Mouse (Mus musculus): ENCODE results near the gene Dclk2. TPM values are rescaled to one million over a fixed set of nuclear protein-coding genes. Genes with fewer than 3 reads are reported as not detected.

Dclk2 gene
- total RNA-seq, 1 experiment from 2014 or later: 7.3 TPM

DNA sequence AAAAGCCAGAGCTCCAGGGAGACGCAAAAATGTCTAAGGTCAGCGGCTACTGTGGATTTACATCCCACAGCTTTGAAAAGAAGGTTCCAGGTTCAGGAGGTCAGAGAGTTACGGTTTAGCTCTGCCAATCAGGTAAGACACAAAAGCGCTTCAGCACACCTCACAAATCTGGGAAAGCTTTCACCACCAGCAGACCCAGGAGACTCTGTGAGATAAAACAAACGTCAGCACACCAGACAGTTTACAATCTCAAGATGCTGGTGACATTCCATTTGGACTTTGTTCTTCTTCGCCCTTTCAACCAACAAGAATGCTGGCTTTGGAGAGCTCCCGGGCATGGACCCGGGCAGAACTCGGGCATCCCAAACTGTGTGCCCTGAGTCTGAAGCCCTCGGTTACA lies 100.3 kb downstream of the Dclk2 start:
- ATAC-seq (replicated peaks in 1 of 2; ENCODE audit: insufficient read depth in 1 of 2, low FRiP score in 2 of 2, low TSS enrichment in 1 of 2, low read depth in 1 of 2, poor library complexity in 2 of 2, severe bottlenecking in 2 of 2): no peak

DNA sequence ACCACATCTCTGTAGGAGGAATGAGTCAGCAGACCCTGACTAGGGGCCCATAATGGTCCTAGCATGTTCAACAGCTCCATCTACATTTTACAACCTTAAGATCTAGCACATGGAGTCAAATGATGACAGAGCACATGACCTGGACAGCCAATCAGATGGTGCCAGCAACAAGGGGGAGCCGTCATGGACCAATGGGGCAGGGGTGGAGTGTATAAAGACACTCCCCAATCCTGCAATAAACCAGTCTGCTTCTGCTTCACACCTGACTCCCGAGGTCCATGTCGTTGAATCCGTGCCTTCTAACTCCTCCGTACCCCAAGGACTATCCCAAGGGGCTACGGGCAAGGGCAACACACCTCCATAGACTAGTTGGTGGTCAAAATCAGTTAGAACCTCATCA lies 101.3 kb downstream of the Dclk2 start:
- no peak for ATAC-seq (replicated peaks in 1 of 2; ENCODE audit: insufficient read depth in 1 of 2, low FRiP score in 2 of 2, low TSS enrichment in 1 of 2, low read depth in 1 of 2, poor library complexity in 2 of 2, severe bottlenecking in 2 of 2)

DNA sequence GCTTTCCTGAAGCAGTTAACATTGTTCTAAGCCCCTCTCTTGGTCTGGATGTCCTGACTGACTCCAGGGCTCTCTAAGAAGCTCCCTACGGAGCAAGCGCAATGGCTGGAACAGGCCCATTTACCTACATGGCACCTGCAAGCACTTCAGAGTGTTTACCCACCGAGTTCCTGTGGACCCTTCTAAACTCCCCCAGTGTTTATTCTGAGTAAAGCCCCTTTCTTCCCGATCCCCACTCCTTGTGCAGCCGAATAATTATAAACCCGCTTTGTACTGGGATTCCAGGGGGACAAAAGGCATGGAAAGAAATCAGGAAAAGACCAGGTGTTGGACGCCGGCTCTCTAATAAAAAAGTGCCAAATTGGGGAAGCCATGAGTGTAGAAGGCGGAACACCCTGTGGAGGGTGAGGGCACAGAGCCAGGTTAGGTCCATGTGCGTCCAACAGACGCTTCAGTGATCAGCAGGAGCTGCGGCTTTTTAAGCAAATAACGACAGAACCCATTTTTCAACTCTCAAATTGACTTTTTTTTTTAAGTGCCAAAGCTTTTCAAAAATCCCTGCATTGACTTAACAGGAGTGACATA lies 102.6 kb downstream of the Dclk2 start:
- ATAC-seq (replicated peaks in 1 of 2; ENCODE audit: insufficient read depth in 1 of 2, low FRiP score in 2 of 2, low TSS enrichment in 1 of 2, low read depth in 1 of 2, poor library complexity in 2 of 2, severe bottlenecking in 2 of 2): no peak

DNA sequence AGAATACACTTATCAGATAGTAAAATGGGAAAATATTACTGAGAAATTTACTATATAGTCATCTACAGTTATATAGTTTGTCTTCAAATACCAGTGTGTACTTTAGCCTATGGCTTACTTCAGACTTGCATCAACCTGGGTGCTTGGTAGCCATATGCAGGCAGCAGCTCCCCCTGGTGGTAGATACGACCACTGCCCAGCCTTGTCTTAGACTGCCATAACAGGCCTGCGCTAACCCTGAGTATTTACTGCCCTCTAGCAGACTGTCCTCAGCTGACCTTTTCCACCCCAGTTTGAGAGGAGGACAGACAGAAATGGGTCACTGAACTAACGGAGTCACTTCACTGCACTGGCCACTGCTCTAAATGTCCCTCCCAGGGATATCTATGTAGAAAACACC lies 108.0 kb downstream of the Dclk2 start:
- ATAC-seq (replicated peaks in 1 of 2; ENCODE audit: insufficient read depth in 1 of 2, low FRiP score in 2 of 2, low TSS enrichment in 1 of 2, low read depth in 1 of 2, poor library complexity in 2 of 2, severe bottlenecking in 2 of 2): peak; percentile 95

DNA sequence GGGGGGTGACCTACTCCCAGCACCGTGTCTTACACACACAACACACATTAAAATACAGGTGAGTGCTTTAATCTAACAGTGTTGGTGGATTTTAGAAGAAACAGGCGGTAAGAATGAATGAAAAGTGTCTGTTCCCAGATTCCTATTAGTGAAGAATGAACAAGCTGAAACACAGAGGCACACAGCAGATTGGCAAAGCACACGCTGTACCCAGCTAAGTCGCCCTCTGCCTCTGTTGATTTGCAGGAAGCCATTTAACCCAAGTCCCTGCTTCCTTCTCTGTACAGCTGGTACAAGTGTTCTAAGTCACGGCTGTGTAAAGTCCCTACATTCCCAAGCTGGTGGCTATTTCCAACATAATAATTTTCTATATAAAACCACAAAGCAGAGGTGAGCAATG lies 109.7 kb downstream of the Dclk2 start:
- no peak for ATAC-seq (replicated peaks in 1 of 2; ENCODE audit: insufficient read depth in 1 of 2, low FRiP score in 2 of 2, low TSS enrichment in 1 of 2, low read depth in 1 of 2, poor library complexity in 2 of 2, severe bottlenecking in 2 of 2)

DNA sequence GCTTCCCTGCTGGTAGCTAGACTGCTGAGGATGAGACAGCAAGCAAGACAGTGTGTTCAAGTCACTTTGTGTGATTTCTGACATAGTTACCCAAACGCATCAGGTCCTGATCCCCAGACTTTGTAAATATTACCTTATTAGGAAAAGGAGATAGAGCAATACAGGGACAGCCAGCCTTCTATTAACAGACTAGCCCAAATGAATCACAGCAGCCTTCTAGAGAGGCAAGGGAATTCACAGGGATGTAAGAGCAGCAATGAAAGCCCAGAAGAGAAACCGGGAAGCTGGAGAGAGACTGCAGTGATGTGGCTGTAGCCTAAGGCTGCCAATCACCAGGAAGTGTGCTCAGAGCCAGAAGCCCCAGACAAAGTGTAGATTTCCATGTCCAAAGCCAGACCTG lies 111.0 kb downstream of the Dclk2 start:
- no peak for ATAC-seq (replicated peaks in 1 of 2; ENCODE audit: insufficient read depth in 1 of 2, low FRiP score in 2 of 2, low TSS enrichment in 1 of 2, low read depth in 1 of 2, poor library complexity in 2 of 2, severe bottlenecking in 2 of 2)

DNA sequence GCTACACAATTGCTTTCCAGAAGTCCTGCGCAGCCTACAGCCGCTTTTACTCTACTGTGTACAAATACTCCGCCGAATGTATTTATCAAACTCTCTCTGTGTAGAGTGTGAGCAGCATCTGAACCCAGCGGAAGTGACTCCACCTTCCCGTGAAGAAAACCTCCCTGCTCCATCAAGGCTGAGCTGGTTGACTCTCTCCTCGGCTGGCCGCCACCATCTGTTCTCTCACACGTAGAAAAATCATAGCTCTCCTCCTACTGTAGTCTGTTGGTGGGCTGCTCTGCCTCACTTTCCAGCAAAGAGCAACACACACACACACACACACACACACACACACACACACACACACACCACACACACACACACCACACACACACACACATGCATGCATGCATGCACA lies 111.5 kb downstream of the Dclk2 start:
- no peak for ATAC-seq (replicated peaks in 1 of 2; ENCODE audit: insufficient read depth in 1 of 2, low FRiP score in 2 of 2, low TSS enrichment in 1 of 2, low read depth in 1 of 2, poor library complexity in 2 of 2, severe bottlenecking in 2 of 2)

DNA sequence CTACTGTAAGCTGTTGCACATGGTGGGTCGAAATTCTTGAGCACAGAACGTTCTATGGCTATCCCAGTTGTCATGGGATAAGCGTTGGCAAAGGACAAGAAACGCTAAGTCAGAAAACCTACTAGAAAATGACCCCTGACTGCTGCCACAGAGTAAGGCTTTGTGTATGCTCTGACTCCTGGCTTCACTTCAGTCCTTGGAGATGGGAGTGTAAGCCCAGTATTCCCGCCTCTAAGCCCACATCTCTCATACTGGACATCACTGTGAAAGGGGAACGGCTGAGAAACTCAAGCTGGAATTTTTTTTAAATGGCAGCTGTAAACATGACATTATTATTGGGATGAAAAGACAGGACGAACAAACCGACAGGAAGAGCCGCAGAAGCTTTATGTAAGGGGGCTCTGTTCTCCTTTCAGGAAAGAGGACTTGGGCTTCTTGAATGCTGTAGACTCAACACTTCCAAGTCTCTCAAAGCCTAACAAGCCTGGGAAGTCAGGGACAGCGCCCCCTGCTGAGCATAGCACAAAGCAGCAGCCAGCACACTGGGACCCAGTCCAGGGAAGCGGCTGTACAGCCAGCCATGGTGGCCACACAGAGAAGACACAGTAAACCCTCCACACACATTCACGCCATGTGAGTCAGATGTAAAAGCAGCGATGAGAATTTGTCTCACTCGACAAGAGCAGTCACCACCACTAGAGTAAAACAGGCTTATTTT lies 112.7 kb downstream of the Dclk2 start:
- ATAC-seq (replicated peaks in 1 of 2; ENCODE audit: insufficient read depth in 1 of 2, low FRiP score in 2 of 2, low TSS enrichment in 1 of 2, low read depth in 1 of 2, poor library complexity in 2 of 2, severe bottlenecking in 2 of 2): peak in 1 of 2 experiments; percentile 46; a peak in 1 of 4 replicates

DNA sequence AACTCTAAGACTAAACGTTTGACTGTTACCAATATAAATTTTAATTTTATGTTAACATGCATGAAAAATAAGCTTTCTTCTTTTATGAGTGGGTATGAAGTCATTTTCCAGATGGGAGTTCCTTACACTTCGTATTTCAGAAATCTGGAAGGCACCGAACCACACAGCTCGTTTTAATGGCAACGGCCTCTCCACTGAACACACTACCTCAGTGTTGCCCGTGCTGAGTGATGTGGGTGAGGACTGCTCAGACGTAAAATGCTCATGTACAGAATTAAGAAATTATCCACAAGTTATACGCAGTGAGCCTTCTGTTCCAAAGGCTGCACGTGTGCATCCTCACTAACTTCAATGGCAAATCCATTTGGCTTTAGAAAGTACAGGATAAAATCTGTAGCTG lies 113.8 kb downstream of the Dclk2 start:
- ATAC-seq (replicated peaks in 1 of 2; ENCODE audit: insufficient read depth in 1 of 2, low FRiP score in 2 of 2, low TSS enrichment in 1 of 2, low read depth in 1 of 2, poor library complexity in 2 of 2, severe bottlenecking in 2 of 2): no peak

DNA sequence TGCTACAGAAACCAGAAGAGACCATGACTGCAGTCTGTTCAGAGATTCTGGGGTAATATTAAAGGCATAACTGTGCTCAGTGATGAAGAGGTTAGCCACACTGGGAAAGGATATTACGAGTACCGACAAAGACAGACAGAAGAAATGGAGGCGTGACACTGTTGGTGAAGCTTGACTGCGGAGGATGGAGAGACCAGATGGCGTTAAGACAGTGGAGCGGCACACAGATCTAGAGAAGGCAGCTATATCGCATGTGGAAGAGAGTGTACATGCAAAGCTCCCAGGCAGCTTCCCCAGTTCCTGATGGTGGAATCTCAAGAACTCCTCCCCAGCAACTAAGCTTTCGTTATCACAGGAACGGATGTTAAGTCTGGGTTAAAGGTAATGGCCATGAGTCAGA lies 116.4 kb downstream of the Dclk2 start:
- no peak for ATAC-seq (replicated peaks in 1 of 2; ENCODE audit: insufficient read depth in 1 of 2, low FRiP score in 2 of 2, low TSS enrichment in 1 of 2, low read depth in 1 of 2, poor library complexity in 2 of 2, severe bottlenecking in 2 of 2)

DNA sequence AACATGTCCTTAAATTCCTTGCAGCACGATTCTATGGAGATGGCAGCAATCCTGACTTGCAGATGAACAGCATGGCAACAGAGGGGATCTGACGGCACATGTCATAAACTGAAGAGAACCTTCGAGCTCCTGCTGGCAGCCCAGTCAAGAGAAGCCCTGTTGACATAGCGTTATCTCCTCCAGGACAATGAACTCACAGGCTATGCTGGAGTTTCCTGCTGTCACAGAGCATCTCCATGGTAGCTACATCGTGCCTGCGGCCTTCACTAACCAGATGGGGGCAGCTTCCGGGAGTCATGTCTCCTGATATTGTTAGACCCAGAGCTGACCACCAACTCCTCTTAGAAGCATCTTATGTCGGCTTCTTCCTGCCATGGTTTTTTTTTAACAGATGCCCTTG lies 117.8 kb downstream of the Dclk2 start:
- ATAC-seq (replicated peaks in 1 of 2; ENCODE audit: insufficient read depth in 1 of 2, low FRiP score in 2 of 2, low TSS enrichment in 1 of 2, low read depth in 1 of 2, poor library complexity in 2 of 2, severe bottlenecking in 2 of 2): no peak

DNA sequence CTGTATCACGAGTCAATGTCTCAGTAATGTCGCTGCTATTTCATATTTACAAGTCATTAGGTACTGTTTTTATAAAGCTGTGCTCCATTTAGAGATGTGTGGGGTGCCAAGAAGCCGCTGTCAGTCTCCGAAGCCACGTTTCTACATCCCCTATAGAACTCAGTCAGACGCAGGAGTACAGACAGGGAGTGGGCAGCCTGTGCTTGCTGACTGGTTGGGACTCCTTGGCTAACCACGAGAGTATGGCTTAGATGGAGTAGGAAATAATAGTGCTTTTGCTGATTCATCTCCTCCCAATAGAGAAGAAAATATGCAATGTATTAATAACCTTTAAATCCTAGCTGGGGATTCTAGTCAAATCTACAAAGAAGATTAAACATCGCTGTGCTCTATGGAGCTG lies 119.8 kb downstream of the Dclk2 start:
- ATAC-seq (replicated peaks in 1 of 2; ENCODE audit: insufficient read depth in 1 of 2, low FRiP score in 2 of 2, low TSS enrichment in 1 of 2, low read depth in 1 of 2, poor library complexity in 2 of 2, severe bottlenecking in 2 of 2): no peak

DNA sequence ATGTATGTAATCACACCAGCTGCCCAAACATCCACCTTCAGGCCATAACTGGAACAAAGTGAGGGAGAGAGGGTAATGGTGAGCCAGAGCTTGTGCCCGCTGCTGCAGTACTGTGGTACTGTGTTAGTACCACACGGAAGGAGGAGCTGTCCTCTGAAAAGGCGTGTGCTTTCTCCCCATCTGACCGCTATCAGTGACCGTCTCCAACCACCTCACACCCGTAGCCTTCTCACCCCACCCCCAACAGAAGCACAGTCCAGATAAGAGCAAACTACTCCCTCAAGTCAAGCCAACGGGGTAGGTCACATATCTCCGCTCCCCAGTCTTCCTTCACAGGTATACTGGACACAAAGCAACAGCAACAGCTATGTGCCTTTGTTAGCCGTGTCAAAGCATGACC lies 121.6 kb downstream of the Dclk2 start:
- ATAC-seq (replicated peaks in 1 of 2; ENCODE audit: insufficient read depth in 1 of 2, low FRiP score in 2 of 2, low TSS enrichment in 1 of 2, low read depth in 1 of 2, poor library complexity in 2 of 2, severe bottlenecking in 2 of 2): peak in 1 of 2 experiments; percentile 56; a peak in 1 of 4 replicates

DNA sequence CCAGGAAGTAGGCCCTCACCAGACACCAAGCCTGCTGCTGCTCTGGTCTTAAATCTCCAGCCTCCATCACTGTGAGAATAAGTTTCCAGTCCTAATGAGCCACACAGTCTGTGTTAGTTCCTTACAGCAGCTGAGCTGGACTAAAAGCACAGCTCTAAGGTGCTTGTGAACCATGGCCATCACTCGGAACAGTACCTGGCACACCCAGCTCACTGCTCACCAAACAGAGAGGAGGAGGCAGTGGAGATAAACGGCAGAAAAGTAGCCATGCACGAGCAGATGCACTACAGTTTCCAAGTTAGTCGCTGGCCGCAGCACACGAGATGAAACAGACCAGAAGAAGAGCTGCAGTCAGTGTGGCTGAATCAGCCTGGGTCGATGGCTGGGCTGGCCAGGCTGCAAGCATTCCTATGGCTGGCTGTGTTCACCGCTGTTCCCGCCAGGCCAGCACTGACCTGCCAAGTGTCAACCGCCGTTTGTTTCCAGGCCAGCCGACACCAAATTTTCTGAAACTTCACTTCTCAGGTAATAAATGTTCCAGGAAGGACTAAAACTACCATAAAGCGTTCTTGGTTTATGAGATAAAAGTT lies 122.7 kb downstream of the Dclk2 start:
- no peak for ATAC-seq (replicated peaks in 1 of 2; ENCODE audit: insufficient read depth in 1 of 2, low FRiP score in 2 of 2, low TSS enrichment in 1 of 2, low read depth in 1 of 2, poor library complexity in 2 of 2, severe bottlenecking in 2 of 2)

DNA sequence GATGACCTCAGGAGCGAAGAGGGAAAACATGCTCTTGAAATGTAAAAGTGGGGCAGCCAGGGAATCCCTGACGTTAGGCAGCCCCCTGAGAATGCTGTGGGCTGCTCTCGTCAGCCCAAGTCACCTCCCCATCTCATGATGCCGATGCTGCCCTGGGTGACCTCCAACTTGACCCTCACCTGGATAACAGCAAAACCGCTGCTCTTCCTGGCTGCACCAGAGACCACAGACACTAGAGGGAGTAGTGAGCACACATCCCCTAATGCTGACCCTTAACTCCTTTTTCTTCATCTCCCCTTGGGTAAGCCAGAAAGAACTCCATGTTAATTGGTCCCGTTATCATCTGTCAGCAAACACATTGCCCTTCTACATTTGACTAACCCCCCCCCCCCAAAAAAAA lies 123.9 kb downstream of the Dclk2 start:
- 0 out of 4 replicates have a peak, but pooled peaks of 1 of the 2 experiments have one; percentile 36 for ATAC-seq (replicated peaks in 1 of 2; ENCODE audit: insufficient read depth in 1 of 2, low FRiP score in 2 of 2, low TSS enrichment in 1 of 2, low read depth in 1 of 2, poor library complexity in 2 of 2, severe bottlenecking in 2 of 2)

DNA sequence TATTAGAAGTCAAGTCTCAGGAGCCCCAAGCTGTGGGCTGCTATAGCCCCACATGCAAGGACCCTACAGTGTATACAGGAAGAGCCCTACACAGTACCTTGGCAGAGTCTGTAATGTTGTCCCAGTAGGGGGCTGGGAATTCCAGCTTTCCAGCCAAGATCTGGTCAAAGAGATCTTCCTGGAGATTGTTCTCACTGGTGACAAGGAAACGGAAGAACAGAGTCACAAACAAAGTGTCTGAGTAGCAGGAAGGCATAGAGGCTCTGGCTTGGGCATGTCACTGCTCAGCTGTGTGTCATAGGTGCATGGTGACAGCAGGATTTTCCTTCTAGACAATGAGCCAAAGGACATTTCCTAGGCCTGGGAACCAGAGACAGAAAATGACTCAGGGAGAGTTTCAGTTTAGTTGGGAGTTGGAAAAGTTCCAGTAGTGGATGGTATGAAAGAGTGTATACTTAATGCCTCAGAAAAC lies 126.9 kb downstream of the Dclk2 start:
- no peak for ATAC-seq (replicated peaks in 1 of 2; ENCODE audit: insufficient read depth in 1 of 2, low FRiP score in 2 of 2, low TSS enrichment in 1 of 2, low read depth in 1 of 2, poor library complexity in 2 of 2, severe bottlenecking in 2 of 2)

DNA sequence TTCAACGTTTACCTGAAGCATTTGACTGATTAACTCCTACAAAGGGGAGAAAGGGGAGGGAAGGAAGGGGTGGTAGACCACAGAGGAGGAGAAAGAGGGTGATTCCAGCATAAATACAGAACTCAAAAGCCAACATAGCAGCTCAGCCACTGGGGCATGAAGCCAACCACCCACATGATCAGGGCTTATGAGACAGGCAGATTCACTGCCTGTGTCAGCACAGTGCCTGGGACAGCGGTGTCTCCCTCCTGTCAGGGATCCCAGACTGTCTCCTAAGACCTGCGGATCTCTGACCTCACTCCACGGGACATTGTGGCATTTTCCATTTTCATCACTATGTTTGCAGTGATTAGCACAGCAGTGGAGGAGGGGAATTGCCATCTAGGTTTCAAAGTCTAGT lies 127.4 kb downstream of the Dclk2 start:
- ATAC-seq (replicated peaks in 1 of 2; ENCODE audit: insufficient read depth in 1 of 2, low FRiP score in 2 of 2, low TSS enrichment in 1 of 2, low read depth in 1 of 2, poor library complexity in 2 of 2, severe bottlenecking in 2 of 2): peak in 1 of 2 experiments; percentile 22; a peak in 1 of 4 replicates

DNA sequence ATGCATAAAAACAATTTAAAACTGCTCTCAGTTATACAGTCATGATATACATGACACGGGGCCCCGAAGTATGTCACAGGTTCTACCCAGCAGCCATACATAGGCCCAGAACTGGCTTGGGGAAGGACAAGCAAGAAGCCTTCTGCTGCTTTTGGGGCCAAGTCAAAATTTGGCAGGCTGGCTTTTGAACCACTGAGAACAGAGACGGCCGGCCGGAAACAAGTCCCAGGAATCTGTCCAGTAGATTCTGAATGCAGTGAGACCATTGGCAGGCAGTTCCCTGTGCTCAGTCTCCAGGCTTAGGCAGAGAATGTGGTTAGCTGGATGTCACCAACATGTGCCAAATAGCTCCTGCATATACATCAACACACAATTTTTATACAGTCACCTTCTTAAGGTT lies 130.9 kb downstream of the Dclk2 start:
- ATAC-seq (replicated peaks in 1 of 2; ENCODE audit: insufficient read depth in 1 of 2, low FRiP score in 2 of 2, low TSS enrichment in 1 of 2, low read depth in 1 of 2, poor library complexity in 2 of 2, severe bottlenecking in 2 of 2): no peak

All from hematopoietic stem cell, adult 5-6 weeks (primary cell).